Mouse (Mus musculus) left cerebral cortex, adult 11 months (tissue): ENCODE measurements around the gene Lamc3.
"Not testable (repeated sequence)": the region's sequence is repeated elsewhere in the genome, so short reads cannot be mapped to it uniquely, and the experiment has no call there.

Experiments used
- DNase-seq: peaks from one replicate; pipeline ENCODE4 v3.0.0; 2022; ENCODE audit warnings: low spot score

The Lamc3 gene

GRCm38 (mm10) chr2:31878610-31879009 lies 8.5 kb upstream of the Lamc3 start:
- no peak for DNase-seq

GRCm38 (mm10) chr2:31880868-31881267 lies 6.2 kb upstream of the Lamc3 start:
- DNase-seq: no peak

GRCm38 (mm10) chr2:31883061-31883460 lies 4.0 kb upstream of the Lamc3 start:
- no peak for DNase-seq

GRCm38 (mm10) chr2:31884806-31885205 lies 2.3 kb upstream of the Lamc3 start:
- DNase-seq: peak; percentile 22

- no peak for DNase-seq
Observed at GRCm38 (mm10) chr2:31888871-31889270, 1.8 kb downstream of the Lamc3 start.

GRCm38 (mm10) chr2:31891219-31891618 lies 4.1 kb downstream of the Lamc3 start:
- DNase-seq: no peak

- no peak for DNase-seq
Observed at GRCm38 (mm10) chr2:31893110-31893669, 6.1 kb downstream of the Lamc3 start.

GRCm38 (mm10) chr2:31894221-31894870 lies 7.3 kb downstream of the Lamc3 start:
- no peak for DNase-seq

- DNase-seq: no peak
Observed at GRCm38 (mm10) chr2:31900932-31901331, 13.8 kb downstream of the Lamc3 start.

GRCm38 (mm10) chr2:31901659-31902362 lies 14.7 kb downstream of the Lamc3 start:
- no peak for DNase-seq

- DNase-seq: no peak
Observed at GRCm38 (mm10) chr2:31904089-31904488, 17.0 kb downstream of the Lamc3 start.

- no peak for DNase-seq
Observed at GRCm38 (mm10) chr2:31904622-31905021, 17.5 kb downstream of the Lamc3 start.

GRCm38 (mm10) chr2:31905682-31906081 lies 18.6 kb downstream of the Lamc3 start:
- DNase-seq: no peak

- DNase-seq: no peak
Observed at GRCm38 (mm10) chr2:31906407-31906806, 19.3 kb downstream of the Lamc3 start.

GRCm38 (mm10) chr2:31912575-31912974 lies 25.5 kb downstream of the Lamc3 start:
- DNase-seq: no peak

- not testable (repeated sequence) for DNase-seq
Observed at GRCm38 (mm10) chr2:31914213-31914612, 27.1 kb downstream of the Lamc3 start.

GRCm38 (mm10) chr2:31915112-31915511 lies 28.0 kb downstream of the Lamc3 start:
- peak; percentile 36 for DNase-seq

- DNase-seq: no peak
Observed at GRCm38 (mm10) chr2:31917636-31918035, 30.5 kb downstream of the Lamc3 start.

- DNase-seq: no peak
Observed at GRCm38 (mm10) chr2:31923645-31924044, 36.6 kb downstream of the Lamc3 start.

- DNase-seq: no peak
Observed at GRCm38 (mm10) chr2:31924811-31925210, 37.7 kb downstream of the Lamc3 start.

- DNase-seq: no peak
Observed at GRCm38 (mm10) chr2:31925936-31926335, 38.8 kb downstream of the Lamc3 start.

- no peak for DNase-seq
Observed at GRCm38 (mm10) chr2:31929664-31930063, 42.6 kb downstream of the Lamc3 start.

GRCm38 (mm10) chr2:31934551-31934950 lies 47.5 kb downstream of the Lamc3 start:
- no peak for DNase-seq
